Mouse (Mus musculus) ES-E14 (cell line): ENCODE results near the gene R3hdm4. TPM values are rescaled to one million over a fixed set of nuclear protein-coding genes. Genes with fewer than 3 reads are reported as not detected.

ENCODE experiments used
- DNase-seq: peaks from one replicate; pipeline ENCODE4 v3.0.0-alpha.2; 2013; ENCODE audit warnings: low read depth, low spot score
- H3K27ac ChIP-seq: 2 replicates; pipeline ENCODE4 v1.5.1; 2012; ENCODE audit warnings: low read depth, mild to moderate bottlenecking, low read length, moderate library complexity, mixed read lengths; ENCODE audit not compliant: poor library complexity, insufficient read depth, severe bottlenecking
- H3K36me3 ChIP-seq: 2 replicates; pipeline ENCODE4 v1.6.1; 2012; ENCODE audit warnings: mild to moderate bottlenecking, low read length, moderate library complexity, mixed read lengths; ENCODE audit not compliant: control insufficient read depth, poor library complexity, insufficient read depth, severe bottlenecking
- H3K4me1 ChIP-seq, 2 experiments: fragments of 150-350 bp in 1 of 2; sonication (generic) in 1 of 2; 2 replicates each; pipeline ENCODE4 v1.6.1; 2012; ENCODE audit warnings: low read length in 2 of 2, mild to moderate bottlenecking in 1 of 2, mixed read lengths in 1 of 2; ENCODE audit not compliant: control insufficient read depth in 2 of 2, insufficient read depth in 2 of 2, poor library complexity in 1 of 2
- H3K4me3 ChIP-seq, 2 experiments: fragments of 150-350 bp in 1 of 2; sonication (generic) in 1 of 2; 2 replicates each; pipeline ENCODE4 v1.5.1; 2012; ENCODE audit warnings: low read length in 2 of 2, low read depth in 1 of 2, mild to moderate bottlenecking in 1 of 2, mixed read lengths in 1 of 2; ENCODE audit not compliant: insufficient read depth in 1 of 2, poor library complexity in 1 of 2, severe bottlenecking in 1 of 2
- H3K9ac ChIP-seq: 2 replicates; pipeline ENCODE4 v1.6.1; 2012; ENCODE audit warnings: low read depth, mild to moderate bottlenecking, low read length, mixed read lengths; ENCODE audit not compliant: poor library complexity, insufficient read depth, severe bottlenecking
- H3K9me3 ChIP-seq: fragments of 150-350 bp; sonication (generic); 2 replicates; pipeline ENCODE4 v1.6.1; 2012; ENCODE audit warnings: low read depth, mild to moderate bottlenecking, low read length; ENCODE audit not compliant: control insufficient read depth, insufficient read depth
- CHD2 ChIP-seq: IDR thresholded peaks from 2 replicates; pipeline ENCODE4 v1.6.1; 2014; ENCODE audit warnings: mild to moderate bottlenecking, low read depth, low read length, inconsistent platforms
- HCFC1 ChIP-seq: IDR thresholded peaks from 2 replicates; pipeline ENCODE4 v1.6.1; 2012; ENCODE audit warnings: low read length, inconsistent platforms, borderline replicate concordance; ENCODE audit not compliant: insufficient read depth
- MAFK ChIP-seq: IDR thresholded peaks from 2 replicates; pipeline ENCODE4 v1.6.1; 2014; ENCODE audit warnings: mild to moderate bottlenecking, low read depth, low read length, inconsistent platforms; ENCODE audit not compliant: insufficient read depth
- ZC3H11A ChIP-seq: IDR thresholded peaks from 2 replicates; pipeline ENCODE4 v1.6.1; 2012; ENCODE audit warnings: low read depth, mild to moderate bottlenecking, inconsistent platforms, low read length, borderline replicate concordance
- ZNF384 ChIP-seq: IDR thresholded peaks from 2 replicates; pipeline ENCODE4 v1.6.1; 2012; ENCODE audit warnings: low read depth, low read length, inconsistent platforms
- in situ Hi-C, 2 experiments: fragments of 600-800 bp; cut with MboI; formaldehyde crosslinking; loops; one replicate each; pipeline ENCODE4 v1.15.1; 2025; ENCODE audit warnings: low sequenced_read_pairs in 2 of 2, inconsistent platforms in 1 of 2; ENCODE audit not compliant: unreplicated experiment in 2 of 2
- total RNA-seq: library from RNA; depleted of rRNA; stranded (reverse); fragments of 300-350 nt; gene quantifications from 2 replicates; pipeline ENCODE4 v1.2.3, GENCODE M21; 2012

Gene R3hdm4
- total RNA-seq, 1 experiment: 24.0 TPM

DNA sequence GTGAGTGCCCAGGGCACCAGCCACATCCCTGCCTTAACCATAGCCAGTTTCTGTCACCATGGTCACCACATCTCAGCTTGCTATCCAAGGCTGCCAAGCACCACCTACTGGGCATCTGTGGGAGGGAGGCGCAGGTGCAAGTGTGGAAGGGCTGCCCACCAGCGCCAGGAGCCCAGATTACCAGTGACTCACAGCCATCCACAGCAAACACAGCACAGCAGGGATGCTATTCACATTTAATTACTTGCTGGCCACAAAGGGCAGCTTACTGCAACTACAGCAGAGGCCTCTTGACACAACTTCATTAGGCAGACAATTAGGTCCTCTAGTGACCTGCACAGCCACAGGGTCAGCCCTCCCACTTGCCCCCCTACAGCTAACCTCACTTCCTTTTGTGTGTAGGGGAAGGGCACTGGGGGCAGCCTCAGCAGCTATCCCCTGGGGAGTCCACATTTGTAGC, 20.0 kb downstream of the R3hdm4 start:
- no peak for DNase-seq
- H3K27ac ChIP-seq: no peak overlapping the region
- TF ChIP-seq HCFC1 (no peak), MAFK (no peak), CHD2 (no peak)
- no peak overlapping the region for H3K4me3 ChIP-seq
- no peaks in the 10 kb centered on the region for H3K9me3 ChIP-seq
- H3K4me1 ChIP-seq: peaks cover 1 to 20% of the 10 kb centered on the region in 2 experiments; a peak in 1 of 4 replicates
- in situ Hi-C loops: no loop called here
- no peak overlapping the region for H3K9ac ChIP-seq
- peaks cover 5% of the 10 kb centered on the region; the same call in 1 of the 2 replicates for H3K36me3 ChIP-seq

- no peak overlapping the region for H3K27ac ChIP-seq
- no peaks in the 10 kb centered on the region for H3K9me3 ChIP-seq
- no peak for DNase-seq
- in situ Hi-C loops: no loop called here
- TF ChIP-seq ZNF384 (no peak), HCFC1 (no peak), ZC3H11A (no peak), MAFK (no peak), CHD2 (no peak)
- no peak overlapping the region for H3K4me3 ChIP-seq
- H3K36me3 ChIP-seq: peaks cover 4% of the 10 kb centered on the region; the same call in 1 of the 2 replicates
- H3K4me1 ChIP-seq: peaks cover 1 to 16% of the 10 kb centered on the region in 2 experiments; a peak in 1 of 4 replicates
- no peak overlapping the region for H3K9ac ChIP-seq
Observed at GRCm38 (mm10) chr10:79897316-79898245, 23.4 kb downstream of the R3hdm4 start.

DNA sequence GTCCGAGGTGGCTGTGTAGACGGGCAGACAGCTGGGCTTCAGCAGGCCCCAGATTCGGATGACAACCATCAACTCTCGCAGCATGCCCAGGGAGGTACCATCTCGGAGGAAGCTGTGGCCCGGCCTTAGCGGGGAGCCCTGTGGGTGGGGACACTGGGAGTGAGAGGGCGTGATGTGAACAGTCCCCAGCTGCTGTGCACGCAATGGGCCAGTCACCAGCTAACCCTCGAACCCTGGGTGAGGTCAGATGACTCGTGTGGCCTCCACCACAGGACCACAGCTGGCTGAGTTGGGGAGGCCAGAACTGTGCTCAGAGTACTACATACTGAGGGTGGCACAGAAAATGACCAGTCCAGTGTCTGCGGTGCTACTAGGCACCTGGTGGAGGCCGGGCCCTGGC, 24.2 kb downstream of the R3hdm4 start:
- Histone ChIP-seq H3K4me3 (no peak overlapping the region), H3K9ac (no peak overlapping the region), H3K27ac (no peak overlapping the region), H3K9me3 (no peaks in the 10 kb centered on the region), H3K36me3 (peaks cover 4% of the 10 kb centered on the region; the same call in 1 of the 2 replicates), H3K4me1 (peaks cover 1 to 14% of the 10 kb centered on the region in 2 experiments; a peak in 1 of 4 replicates)
- no peak for DNase-seq
- in situ Hi-C loops: no loop called here
- no peak for TF ChIP-seq CHD2
- no peak for TF ChIP-seq ZC3H11A
- no peak for TF ChIP-seq MAFK
- TF ChIP-seq HCFC1: no peak
- TF ChIP-seq ZNF384: no peak

DNA sequence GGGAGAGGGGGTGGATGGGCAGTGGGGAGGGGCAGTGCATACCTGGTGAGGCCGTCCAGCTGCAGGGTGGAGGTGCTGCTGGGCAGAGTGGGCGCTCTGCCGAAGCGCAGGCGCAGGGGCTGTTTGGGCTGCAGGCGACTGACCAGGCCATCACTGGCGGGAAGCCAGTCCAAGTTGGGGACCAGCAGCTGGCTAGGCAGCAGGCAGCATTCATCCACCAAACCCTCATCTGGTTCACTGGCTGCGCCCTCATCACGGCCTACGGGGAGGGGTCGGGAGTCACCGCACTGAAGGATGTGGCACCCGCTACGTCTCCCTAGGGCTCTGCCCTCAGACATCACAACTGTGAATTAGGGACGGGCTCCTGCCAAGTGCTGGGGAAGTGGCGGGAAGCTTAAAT, 24.7 kb downstream of the R3hdm4 start:
- H3K36me3 ChIP-seq: peaks cover 4% of the 10 kb centered on the region; the same call in 1 of the 2 replicates
- no peak for DNase-seq
- no peak overlapping the region for H3K9ac ChIP-seq
- in situ Hi-C loops: no loop called here
- H3K9me3 ChIP-seq: no peaks in the 10 kb centered on the region
- peaks cover 1 to 14% of the 10 kb centered on the region in 2 experiments; a peak in 1 of 4 replicates for H3K4me1 ChIP-seq
- no peak overlapping the region for H3K27ac ChIP-seq
- no peak overlapping the region for H3K4me3 ChIP-seq
- TF ChIP-seq ZC3H11A: no peak
- TF ChIP-seq MAFK: no peak
- no peak for TF ChIP-seq HCFC1
- no peak for TF ChIP-seq CHD2
- TF ChIP-seq ZNF384: no peak
